Mouse (Mus musculus) kidney, adult 2 months (tissue): ENCODE measurements around the gene Ppp2r1a.

Source experiments
- CTCF ChIP-seq: fragments of 200-500 bp; conservative IDR thresholded peaks from 2 replicates; pipeline ENCODE4 v1.5.1; 2011; ENCODE audit warnings: low read depth, mild to moderate bottlenecking, control low read depth, low read length, moderate library complexity, mixed read lengths; ENCODE audit not compliant: insufficient read depth, insufficient read length
- POLR2A ChIP-seq: fragments of 200-500 bp; IDR thresholded peaks from one replicate; pipeline ENCODE4 v1.6.1; 2011; ENCODE audit warnings: low read depth, low read length, control low read depth

GRCm38 (mm10) chr17:20993716-20994115 lies 48.6 kb downstream of the Ppp2r1a start:
- TF ChIP-seq CTCF: no peak
- no peak for TF ChIP-seq POLR2A
